Mouse (Mus musculus): ENCODE measurements at regions not wholly inside any gene's neighbourhood (a gene's known extent, or its start where the extent isn't known, plus 50 kb on each side); places are given as distances from the start of the nearest gene placed in this dataset.

GRCm38 (mm10) chr3:103464181-103464580 lies 110.8 kb upstream of the Syt6 start:
- DNase-seq (ENCODE audit: low spot score in 2 of 2), result no peak

GRCm38 (mm10) chr3:103464729-103465128 lies 110.3 kb upstream of the Syt6 start:
- DNase-seq (ENCODE audit: low spot score in 2 of 2), result no peak

GRCm38 (mm10) chr3:103465132-103465690 lies 109.8 kb upstream of the Syt6 start:
- DNase-seq (ENCODE audit: low spot score in 2 of 2), result no peak

GRCm38 (mm10) chr3:103465948-103466347 lies 109.1 kb upstream of the Syt6 start:
- DNase-seq (ENCODE audit: low spot score in 2 of 2), result no peak

GRCm38 (mm10) chr3:103470586-103471400 lies 104.2 kb upstream of the Syt6 start:
- DNase-seq (ENCODE audit: low spot score in 2 of 2), result no peak

- DNase-seq (ENCODE audit: low spot score in 2 of 2), result no peak
These were observed 102.4 kb upstream of the Syt6 start for GRCm38 (mm10) chr3:103472598-103472997.

GRCm38 (mm10) chr3:103473336-103473735 lies 101.7 kb upstream of the Syt6 start:
- DNase-seq (ENCODE audit: low spot score in 2 of 2), result no peak

GRCm38 (mm10) chr3:103479845-103480543 lies 95.0 kb upstream of the Syt6 start:
- no peak for DNase-seq (ENCODE audit: low spot score in 2 of 2)

GRCm38 (mm10) chr3:103480676-103481075 lies 94.4 kb upstream of the Syt6 start:
- no peak for DNase-seq (ENCODE audit: low spot score in 2 of 2)

- DNase-seq (ENCODE audit: low spot score in 2 of 2), result no peak
These were observed 91.7 kb upstream of the Syt6 start for GRCm38 (mm10) chr3:103483316-103483715.

- no peak for DNase-seq (ENCODE audit: low spot score in 2 of 2)
These were observed 91.3 kb upstream of the Syt6 start for GRCm38 (mm10) chr3:103483762-103484161.

- DNase-seq (ENCODE audit: low spot score in 2 of 2), result no peak
These were observed 85.2 kb upstream of the Syt6 start for GRCm38 (mm10) chr3:103489786-103490185.

- no peak for DNase-seq (ENCODE audit: low spot score in 2 of 2)
These were observed 84.1 kb upstream of the Syt6 start for GRCm38 (mm10) chr3:103490966-103491365.

- no peak for DNase-seq (ENCODE audit: low spot score in 2 of 2)
These were observed 82.8 kb upstream of the Syt6 start for GRCm38 (mm10) chr3:103492211-103492610.

- no peak for DNase-seq (ENCODE audit: low spot score in 2 of 2)
These were observed 81.4 kb upstream of the Syt6 start for GRCm38 (mm10) chr3:103493623-103494022.

- DNase-seq (ENCODE audit: low spot score in 2 of 2), result no peak
These were observed 81.0 kb upstream of the Syt6 start for GRCm38 (mm10) chr3:103494043-103494442.

GRCm38 (mm10) chr3:103496083-103496482 lies 78.9 kb upstream of the Syt6 start:
- no peak for DNase-seq (ENCODE audit: low spot score in 2 of 2)

- DNase-seq (ENCODE audit: low spot score in 2 of 2), result no peak
These were observed 78.3 kb upstream of the Syt6 start for GRCm38 (mm10) chr3:103496683-103497082.

- no peak for DNase-seq (ENCODE audit: low spot score in 2 of 2)
These were observed 77.3 kb upstream of the Syt6 start for GRCm38 (mm10) chr3:103497696-103498095.

- no peak for DNase-seq (ENCODE audit: low spot score in 2 of 2)
These were observed 76.6 kb upstream of the Syt6 start for GRCm38 (mm10) chr3:103498458-103498857.

GRCm38 (mm10) chr3:103499801-103500200 lies 75.2 kb upstream of the Syt6 start:
- no peak for DNase-seq (ENCODE audit: low spot score in 2 of 2)

GRCm38 (mm10) chr3:103500366-103500765 lies 74.7 kb upstream of the Syt6 start:
- no peak for DNase-seq (ENCODE audit: low spot score in 2 of 2)

GRCm38 (mm10) chr3:103504160-103504559 lies 70.9 kb upstream of the Syt6 start:
- DNase-seq (ENCODE audit: low spot score in 2 of 2), result no peak
